Mouse (Mus musculus): ENCODE data around the gene Coro1a.
"Not testable (repeated sequence)": the region's sequence is repeated elsewhere in the genome, so short reads cannot be mapped to it uniquely, and the experiment has no call there.

The Coro1a gene

DNA sequence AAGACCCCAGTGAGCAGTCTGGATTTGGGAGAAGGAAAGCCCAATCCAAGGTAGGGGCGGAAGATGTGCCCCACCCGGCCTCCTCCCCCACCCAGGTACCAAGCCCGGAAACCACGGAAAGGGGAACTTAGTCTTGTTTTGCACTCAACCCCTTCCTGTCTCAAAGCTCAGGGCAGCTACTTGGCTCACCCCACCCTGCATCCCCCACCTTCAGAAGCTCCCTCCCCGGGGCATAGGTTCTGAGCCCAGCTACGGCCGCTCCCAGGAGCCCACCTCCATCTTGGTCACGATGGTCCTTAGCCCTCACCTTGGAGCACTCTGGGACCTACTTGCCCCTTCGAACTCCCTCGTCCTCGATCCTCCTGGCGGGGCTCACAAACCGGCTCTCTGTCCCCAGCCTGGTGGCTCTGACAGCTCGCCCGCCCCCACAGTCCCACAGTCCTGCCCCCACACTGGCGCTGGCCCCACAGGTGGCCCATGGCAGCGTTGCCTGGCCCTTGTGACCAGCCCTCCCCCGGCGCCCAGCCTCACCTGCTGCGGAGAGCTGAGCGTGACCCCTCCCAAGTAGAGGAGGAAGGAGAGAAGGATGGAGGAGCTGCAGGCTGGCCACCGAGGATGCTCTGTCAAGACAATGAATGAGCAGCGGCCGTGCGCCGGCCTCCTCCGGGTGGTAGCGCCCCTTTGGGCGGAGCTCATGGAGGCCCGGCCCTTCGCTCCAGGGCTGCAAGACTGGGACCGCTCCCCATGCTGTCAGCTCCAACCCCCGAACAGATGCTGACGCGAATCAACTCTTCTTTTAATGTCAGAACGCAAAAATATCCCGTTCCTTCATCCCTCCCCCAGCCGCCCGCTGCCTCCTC, 3.2 kb downstream of the Coro1a start:
- peak; percentile 90 to 93 for DNase-seq

DNA sequence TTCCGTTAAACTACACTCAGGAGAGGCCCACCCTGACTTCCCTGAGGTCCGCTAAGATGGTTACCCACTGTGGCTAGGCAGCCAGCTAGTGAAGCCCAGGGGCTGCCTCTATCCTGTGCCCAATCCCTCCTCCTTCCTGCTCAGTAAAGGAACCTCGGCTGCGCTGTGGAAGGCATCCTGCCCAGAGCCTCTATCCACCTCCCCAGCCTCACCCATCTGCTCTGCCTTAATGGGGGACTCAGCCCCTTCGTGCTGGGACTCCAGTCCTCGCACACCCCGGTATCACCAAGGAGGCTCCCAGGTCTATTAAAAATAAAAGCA, 3.9 kb downstream of the Coro1a start:
- peak; percentile 70 to 74 for DNase-seq

DNA sequence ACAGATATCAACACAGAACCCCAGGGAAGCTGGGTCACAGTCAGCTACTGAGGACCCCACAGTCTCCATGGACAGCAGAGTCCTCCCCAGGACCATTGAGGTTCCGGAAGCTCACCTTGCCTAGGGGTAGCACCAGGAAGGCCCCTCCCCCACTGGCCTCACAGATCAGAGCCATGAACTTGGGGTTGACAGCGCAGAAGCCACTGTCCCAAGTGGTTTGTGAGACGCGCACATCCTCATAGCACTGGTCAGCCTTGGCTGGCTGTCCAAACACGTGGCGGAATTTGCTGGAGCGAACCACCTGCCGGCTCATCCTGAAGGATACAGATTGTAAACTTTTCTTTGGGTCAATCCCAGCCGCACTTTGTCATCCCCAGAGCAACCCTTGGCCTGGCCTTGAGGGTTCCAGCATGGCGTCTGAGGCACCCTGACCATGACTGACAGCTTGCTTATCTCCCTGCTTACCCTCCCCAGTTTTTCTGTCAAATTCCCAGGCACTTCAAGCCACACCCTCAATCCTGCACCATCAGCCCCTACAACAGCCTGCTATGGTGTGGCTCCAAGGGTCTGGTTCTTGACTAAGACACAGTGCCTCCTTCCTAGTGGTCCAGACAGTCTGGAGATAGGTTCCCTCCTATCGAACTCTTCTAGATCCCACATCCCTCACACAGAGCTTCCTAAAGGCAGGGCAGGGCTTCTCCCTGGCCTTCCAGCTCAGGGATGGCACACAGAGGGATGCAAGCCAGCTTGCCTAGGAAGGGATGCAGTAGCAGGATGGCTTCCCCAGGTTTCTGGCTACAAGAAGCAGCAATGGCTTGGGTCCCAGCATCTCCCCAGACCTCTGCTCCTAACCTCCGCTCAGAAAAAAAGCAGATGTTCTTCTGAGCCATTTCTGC, 4.5 kb downstream of the Coro1a start:
- peak; percentile 77 to 80 for DNase-seq

DNA sequence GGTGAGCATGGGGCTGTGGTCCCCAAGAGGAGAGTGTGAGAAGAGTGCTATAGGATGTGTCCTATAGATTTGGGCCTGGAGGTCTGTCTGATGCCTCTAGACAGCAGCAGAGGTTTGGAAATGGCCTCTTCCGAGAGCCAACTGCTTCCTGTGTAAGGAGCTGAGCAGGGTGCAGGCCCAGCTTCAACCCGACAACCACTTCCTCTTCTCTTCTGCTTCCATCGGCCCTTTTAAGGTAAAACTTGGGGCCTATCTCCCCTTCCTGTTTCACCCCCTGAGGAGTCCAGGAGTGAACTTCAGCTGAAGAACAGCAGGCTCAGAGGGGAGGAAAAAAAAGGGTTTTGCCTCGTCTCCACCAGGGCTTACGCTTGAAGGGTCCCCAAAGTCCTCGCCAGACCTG, 5.2 kb downstream of the Coro1a start:
- DNase-seq = peak in 1 of 2 experiments; percentile 12

DNA sequence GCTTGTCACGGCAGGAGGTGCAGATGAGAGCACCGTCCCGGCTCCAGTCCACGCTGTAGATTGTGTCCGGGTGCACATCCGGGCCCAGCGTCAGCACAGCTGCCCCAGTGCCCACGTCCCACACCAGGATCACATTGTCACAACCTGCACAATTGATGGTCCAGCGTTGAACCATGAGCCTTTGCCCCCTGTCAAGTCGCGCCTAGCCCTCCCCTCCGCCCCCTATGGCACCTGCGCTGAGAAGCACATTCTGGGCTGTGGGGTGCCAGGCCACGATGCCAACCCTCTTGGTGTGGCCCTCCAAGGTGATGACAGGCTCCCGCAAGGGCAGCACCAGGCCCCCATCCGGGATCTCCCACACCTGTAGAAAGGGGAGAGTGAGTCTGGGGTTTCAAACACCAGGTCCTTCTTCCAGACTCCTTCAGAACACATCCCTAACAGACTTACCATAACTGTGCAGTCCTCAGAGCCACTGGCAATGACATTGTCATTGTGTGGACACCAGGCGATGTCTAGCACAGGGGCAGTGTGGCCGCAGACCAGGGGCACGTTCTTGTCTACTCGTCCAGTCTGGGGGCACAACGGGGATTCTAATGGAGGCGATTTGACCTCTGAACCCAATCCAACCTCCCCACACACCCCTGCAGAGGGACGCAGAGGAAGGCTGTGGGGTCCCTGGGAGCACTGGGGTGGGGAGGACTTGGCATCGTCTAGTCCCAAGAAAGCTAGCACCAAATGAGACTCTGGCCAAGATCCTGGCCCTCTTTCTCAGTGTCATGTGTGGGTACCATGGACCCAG, 5.8 kb downstream of the Coro1a start:
- peak; percentile 30 to 35 for DNase-seq

DNA sequence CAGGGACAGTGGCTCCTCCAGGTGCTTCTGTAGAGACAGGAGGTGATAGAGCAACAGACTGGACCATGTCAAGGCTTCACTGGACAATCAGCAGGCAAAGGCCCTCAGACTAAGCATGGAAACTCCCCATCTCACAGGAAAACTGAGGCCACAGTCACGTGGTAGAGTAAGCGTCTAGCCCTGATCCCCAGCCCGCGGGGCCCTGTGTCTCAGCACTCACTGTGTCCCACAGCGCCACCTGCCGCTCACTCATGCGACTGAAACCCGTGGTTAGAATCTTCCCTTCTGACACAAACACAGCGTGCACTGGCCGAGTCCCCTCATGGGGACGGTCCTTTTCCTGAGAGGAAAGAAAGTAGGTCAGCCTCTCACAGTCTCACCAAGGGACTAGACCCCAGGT, 6.5 kb downstream of the Coro1a start:
- DNase-seq = peak; percentile 96 to 98

DNA sequence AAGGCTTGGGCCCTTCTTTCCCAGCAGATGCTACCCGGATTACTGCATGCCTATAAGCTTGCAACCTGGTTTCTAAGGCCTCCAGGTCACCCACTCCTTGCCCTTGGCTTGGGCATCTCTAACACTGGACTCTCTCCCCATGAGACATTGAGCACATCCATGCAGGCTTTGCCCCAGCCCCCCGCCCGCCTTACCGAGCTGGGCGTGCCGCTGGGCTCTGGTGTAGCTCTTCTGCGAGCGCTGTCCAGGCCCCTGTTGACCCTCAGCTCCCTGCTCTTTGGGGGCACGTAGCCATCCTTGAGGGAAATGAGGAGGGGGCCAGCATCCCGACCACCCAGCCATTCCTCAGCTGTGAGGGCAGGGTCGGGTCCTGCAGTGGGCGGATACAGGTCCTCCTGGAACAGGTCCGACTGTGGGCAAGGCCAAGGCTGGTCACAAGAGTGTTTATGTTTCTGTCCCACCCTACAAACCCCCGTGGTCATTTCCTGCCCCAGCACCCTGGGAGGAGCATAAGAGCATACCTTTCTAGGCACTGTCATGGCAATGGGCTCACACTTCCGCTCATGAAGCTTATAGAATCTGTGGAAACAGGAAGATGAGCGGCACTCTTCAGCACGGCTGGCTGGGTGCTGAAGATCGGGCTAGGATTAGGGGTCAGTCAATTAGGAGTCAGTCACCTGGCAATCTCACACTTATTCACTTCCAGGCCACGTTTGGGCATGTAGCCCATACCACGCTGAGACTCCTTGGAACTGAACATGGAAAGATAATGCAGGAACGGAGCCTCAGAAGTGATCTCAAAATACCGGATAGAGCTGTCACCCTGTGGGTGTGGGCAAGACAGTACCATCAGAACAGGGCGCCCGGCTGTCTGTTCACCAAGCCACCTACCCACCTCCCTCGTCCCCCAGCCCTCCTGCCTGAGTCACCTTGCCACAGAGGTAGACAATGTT, 7.2 kb downstream of the Coro1a start:
- peak; percentile 59 to 62 for DNase-seq

DNA sequence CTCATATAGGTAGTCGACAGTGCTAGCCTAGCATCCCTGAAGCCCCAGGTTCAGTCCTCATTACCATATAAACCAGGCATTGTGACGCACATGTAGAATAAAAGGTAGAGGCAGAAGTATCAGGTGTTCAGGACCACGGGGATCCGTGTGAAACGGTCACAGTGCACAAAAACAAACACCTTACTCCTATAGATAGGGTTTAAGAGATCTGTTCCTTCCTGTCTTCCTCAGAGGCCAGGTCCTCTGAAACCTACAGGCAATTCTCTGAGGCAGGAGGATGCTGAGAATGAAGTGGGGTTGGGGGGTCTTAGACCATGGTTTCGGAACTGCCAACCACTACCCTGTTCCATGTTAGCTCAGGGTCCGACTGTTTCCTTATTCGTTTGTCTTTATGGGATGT, 9.7 kb downstream of the Coro1a start:
- DNase-seq = no peak

DNA sequence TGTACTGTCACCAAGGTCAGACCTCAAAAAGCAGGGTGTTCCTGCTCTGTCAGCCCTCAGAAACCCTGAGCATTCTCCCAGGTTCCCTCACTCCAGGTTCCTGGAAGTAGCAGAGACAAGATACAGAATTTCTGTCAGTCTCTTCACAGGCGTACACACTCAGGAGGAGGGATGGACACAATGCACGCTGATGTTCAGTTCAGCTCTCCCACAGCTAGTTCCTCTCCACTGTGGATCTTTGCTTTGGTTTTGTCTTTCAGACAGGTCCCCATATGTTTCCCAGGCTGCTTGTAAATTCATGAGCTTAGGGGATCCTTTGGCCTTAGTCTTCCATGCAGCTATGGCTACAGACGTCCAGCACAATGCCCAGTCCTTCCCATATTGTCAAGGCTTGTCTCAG, 10.7 kb downstream of the Coro1a start:
- DNase-seq = no peak

DNA sequence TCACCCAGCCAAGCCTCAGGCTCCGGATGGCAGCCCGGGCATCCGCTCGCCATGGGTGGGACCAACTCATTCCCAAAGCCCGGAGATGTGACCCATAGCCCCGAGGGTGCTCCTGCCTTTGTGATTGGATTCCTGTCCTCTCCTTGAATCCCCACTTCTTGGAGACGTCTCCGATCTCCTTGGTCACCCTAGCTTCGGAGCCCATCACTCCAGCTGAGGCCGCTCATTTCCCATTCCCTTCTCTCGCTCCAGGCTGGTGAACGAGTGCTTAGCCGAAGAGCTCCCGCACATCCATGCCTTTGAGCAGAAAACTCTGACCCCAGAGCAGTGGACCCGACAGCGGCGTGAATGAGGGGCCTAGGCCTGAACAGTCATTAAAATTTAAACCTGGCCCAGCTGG, 11.3 kb downstream of the Coro1a start:
- no peak for DNase-seq

DNA sequence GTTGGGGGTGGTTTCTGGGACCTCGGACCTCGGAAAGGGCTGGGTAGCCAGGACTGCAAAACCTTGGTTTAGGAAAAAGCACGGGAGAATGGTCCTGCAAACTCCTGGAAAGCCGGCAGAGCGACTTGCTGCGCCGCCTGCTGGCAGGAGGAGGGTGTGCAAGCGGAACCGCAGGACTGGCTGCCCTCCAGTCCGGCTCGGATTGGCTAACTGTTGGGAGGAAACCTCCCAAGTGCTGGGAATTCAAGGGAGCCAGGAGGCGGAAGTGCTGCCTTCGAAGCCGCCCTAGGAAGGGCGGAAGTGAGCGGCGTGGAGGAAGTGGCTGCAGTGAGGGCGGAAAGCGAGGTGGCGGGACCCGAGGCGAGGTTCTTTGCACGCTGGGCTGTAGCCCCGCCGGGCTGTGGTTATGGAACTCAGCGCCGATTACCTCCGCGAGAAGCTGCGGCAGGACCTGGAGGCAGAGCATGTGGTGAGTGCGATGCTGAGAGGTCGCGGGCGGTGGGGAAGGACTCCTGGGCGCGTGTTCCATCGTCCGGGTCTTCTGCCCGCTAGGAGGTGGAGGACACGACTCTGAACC, 11.9 kb downstream of the Coro1a start, which contains the start of gene Slx1b:
TSS of gene Slx1b (minus strand) at position 154 of the 577 bp plus-strand sequence.
- peak; percentile 96 to 97 for DNase-seq

DNA sequence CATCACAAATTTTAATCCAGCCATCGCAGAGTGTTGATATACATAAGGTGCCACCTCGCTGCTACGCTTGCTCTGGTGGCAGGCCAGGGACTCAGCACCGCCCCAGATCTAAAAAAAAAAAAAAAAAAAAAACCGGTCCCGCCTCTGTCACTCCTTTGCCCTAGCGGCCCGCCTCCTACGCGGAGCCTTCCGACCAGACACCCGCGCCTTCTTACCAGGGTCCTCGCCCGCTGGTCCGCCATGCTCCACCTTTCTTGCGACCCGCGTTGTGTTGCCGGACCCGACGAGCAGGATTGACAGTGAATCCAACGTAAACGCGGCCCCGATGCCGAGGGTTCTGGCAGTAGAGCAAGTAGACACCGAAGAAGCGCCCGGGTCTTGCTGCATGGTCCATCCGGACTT, 12.4 kb downstream of the Coro1a start, which contains the start of gene Bola2:
TSS of gene Bola2 (plus strand) at position 192 of the 402 bp plus-strand sequence.
- peak in 1 of 2 experiments; percentile 79 for DNase-seq

DNA sequence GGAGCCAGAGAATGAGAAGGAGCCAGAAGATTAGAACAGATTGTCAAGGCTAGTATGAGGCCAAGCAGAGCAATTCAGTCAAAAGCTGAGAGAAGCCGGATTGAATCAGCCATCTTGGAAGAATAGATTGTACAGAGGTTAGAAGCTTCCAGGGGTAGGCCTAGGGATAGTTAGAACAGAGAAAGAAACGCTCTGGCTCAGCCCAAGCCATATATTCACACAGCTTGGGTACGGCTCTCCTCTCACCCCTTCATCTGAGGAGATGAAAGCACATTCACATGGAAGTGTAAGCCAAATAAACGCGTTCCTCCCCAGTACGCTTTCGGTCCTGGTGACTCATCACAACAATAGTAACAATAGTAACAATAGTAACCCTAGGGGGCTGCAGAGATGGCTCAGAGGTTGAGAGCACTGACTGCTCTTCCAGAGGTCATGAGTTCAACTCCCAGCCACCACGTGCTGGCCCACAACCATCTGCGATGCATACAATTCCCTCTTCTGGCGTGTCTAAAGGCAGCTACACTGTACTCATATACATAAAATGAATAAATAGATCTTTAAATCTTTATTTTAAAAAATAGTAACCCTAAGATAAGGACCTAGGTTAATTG, 13.0 kb downstream of the Coro1a start:
- peak in 1 of 2 experiments; percentile 40 for DNase-seq

DNA sequence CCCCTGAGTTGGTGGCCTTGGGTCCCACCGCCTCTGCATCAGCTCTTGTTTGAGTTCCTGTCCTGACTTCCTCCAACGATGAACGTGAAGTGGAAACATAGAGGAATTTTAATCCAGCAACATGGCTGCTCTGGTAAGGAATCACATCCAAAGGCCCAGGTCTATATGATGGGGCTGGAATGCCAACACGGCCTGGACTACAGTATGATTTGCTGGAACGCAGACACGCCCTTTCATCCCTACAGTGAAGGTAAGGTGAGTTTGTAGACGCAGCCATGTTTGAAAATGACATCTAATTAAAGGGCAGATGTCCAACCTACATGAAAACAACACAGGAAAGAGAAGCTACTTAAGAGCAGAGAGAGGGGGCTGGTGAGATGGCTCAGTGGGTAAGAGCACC, 13.8 kb downstream of the Coro1a start:
- peak in 1 of 2 experiments; percentile 13 for DNase-seq

DNA sequence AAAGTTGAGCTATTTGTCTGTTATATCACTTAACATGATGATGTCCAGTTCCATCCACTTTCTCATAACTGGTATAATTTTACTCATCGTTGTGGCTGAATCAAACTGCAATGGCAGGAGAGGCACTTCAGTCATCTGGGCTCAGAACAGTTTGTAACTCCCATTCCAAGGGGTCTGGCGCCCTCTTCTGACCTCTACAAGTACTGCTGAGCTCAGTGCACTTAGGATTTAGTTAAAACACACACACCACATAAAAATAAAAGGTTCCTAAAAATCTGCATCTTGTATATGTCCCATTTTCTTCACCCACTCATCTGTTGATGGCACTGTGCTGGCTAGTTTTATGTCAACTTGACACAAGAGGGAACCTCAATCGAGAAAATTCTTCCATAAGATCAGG, 14.3 kb downstream of the Coro1a start:
- DNase-seq = peak; percentile 89 to 93

DNA sequence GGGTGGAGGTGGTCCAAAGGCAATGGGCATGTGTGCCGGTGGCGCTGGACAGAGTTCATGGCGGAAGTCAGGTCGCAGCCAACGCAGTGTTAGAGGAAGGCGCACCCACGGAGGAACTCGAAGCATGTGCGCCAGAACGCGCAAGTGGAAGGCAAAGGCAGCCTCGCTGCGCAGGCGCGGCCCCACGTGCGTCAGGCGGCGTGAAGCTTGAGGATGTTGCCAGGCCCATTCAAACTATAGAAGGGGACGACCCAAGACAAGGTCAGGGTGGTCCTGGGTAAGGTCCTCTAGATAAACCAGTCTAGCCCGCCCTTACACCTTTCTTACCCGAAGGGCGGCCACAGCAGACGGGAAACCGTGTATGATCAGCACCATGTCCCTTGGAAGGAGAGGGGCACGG, 15.2 kb downstream of the Coro1a start:
- DNase-seq = peak in 1 of 2 experiments; percentile 15

DNA sequence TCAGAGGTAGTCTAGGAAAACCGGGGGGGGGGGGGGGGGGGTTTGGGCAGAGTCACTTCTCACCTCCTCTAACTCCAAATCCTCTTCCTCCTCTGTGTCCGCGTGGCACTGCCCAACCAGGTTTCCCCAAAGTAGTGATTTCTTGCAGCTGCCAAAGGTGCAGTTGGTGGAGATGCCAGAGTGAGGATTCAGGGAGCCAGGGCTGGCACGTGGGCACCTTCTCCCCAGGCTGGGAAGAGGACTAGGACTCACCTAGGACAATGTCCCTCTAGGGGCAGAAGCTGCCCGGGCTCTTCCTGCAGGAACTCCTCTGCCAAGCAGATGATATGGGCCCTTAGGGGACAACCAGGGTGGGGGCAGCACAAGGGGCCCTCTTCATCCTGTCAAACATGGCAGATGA, 15.9 kb downstream of the Coro1a start:
- DNase-seq = peak in 1 of 2 experiments; percentile 7

DNA sequence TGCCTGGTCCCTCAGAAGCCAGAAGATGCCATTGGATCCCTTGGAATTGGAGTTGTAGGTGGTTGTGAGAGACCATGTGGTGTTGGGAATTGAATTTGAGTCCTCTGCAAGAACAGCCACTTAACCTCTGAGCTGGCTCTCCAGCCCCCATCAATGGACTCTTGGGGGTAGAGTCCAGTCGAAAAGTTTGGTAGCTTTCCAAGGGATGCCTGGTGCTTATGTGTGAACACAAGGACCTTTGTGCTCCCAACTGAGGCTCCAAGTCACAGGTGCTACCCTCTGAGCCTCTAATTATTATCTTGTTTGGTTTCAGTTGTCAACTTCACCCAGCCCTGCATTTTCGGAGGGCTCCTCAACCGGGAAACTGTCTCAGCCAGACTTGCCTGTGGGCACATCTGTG, 16.9 kb downstream of the Coro1a start:
- no peak for DNase-seq

DNA sequence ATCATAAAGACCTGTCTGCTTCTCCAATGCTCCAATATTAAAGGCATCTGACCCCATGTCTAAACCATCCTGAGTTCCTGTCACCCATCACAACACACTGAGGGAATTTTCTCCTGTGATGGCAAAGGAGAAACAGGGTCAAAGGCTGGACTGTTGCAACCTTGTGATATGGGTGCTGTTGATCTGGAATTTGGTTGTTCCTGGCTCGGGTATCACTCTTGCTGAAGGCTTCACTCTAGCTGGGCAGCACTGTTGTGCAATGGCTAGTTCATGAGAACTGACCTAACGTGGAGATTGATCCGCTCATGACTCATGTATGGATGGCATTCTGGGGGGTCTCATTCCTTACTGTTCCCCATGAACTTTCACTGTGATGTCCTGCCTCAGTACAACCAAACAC, 18.6 kb downstream of the Coro1a start:
- DNase-seq = no peak

DNA sequence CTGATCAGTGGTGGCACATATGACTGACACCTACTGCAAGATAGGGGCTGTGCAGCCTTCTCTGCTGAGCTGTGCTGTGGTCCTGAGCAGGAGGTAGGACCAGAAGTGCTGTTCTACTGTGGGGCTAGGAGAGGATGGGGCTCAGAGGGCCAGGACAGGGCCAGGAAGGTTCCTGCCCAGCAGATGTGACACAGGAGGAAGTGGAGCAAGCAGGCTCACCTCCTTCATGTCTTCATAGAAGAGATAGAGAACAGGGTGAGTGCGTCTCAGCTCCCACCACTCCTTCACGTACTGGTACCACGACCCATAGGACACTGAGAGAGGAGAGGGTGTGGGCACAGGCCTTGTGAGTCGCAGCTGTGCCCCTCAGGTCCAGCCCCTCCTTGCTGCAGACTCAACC, 19.4 kb downstream of the Coro1a start:
- not testable (repeated sequence) for DNase-seq

DNA sequence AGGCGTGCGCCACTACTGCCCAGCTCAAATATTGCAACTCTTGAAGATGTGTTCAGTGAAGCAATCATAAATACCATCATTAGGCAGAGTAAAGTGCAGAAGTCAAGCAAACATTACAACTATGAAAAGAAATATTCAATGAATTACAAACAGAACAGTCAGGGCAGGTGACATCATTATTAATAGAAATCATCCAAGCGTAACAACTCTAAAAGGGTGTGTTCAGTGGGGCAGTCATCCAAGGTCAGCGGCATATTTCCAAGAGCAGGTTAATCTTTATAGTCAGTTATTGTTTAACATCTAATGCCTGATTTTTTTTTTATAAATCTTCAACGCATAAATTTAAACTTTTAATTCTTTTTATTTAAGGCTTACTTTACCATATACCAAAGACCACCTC, 26.4 kb downstream of the Coro1a start:
- DNase-seq = no peak
